Mouse (Mus musculus) embryonic facial prominence, embryonic 10.5 days (tissue): ENCODE data around the gene Ticam1. TPM values are rescaled to one million over a fixed set of nuclear protein-coding genes. Genes with fewer than 3 reads are reported as not detected.

ENCODE experiments used
- DNase-seq: peaks from one replicate; pipeline ENCODE4 v3.0.0-alpha.2; 2017; ENCODE audit warnings: low spot score
- H3K27ac ChIP-seq: fragments of 300-500 bp; sonication (generic); replicated peaks from 2 replicates; pipeline ENCODE4 v1.5.1; 2016; ENCODE audit warnings: mild to moderate bottlenecking
- H3K27me3 ChIP-seq: fragments of 300-500 bp; sonication (generic); replicated peaks from 2 replicates; pipeline ENCODE4 v1.6.1; 2016; ENCODE audit warnings: low read depth, mild to moderate bottlenecking; ENCODE audit not compliant: poor library complexity, severe bottlenecking
- H3K36me3 ChIP-seq: fragments of 300-500 bp; sonication (generic); replicated peaks from 2 replicates; pipeline ENCODE4 v1.6.1; 2016; ENCODE audit warnings: mild to moderate bottlenecking, moderate library complexity
- H3K4me1 ChIP-seq: fragments of 300-500 bp; sonication (generic); 2 replicates; pipeline ENCODE4 v1.6.1; 2016
- H3K4me3 ChIP-seq: fragments of 300-500 bp; sonication (generic); 2 replicates; pipeline ENCODE4 v1.5.1; 2016; ENCODE audit warnings: mild to moderate bottlenecking, moderate library complexity
- H3K9me3 ChIP-seq: fragments of 300-500 bp; sonication (generic); 2 replicates; pipeline ENCODE4 v1.6.1; 2016; ENCODE audit warnings: mild to moderate bottlenecking
- WGBS: fragments of 180-500 bp; shearing (Covaris S2); methylation state at CpG from one replicate; pipeline ENCODE4 v1.1.7; 2016; 5-methylcytosine and 5-hydroxymethylcytosine counted together
- polyA plus RNA-seq: library from polyadenylated mRNA; unstranded; fragments of >200 nt; fragmentation: Nextera tagmentation; extraction: Ambion mirVana; gene quantifications from 2 replicates; pipeline ENCODE4 v1.2.1, GENCODE M21; 2016

The Ticam1 gene
- 3.2 and 3.7 TPM in 2 replicates for polyA plus RNA-seq

- Histone ChIP-seq H3K9me3 (no peaks in the 10 kb centered on the region), H3K27ac (peak within 1 kb of the TSS; percentile 85)
- 8% methylated on average over 21 of the region's 21 CpGs for WGBS
These were observed at the start of gene Ticam1 for GRCm38 (mm10) chr17:56276643-56277566. Ticam1 (minus strand) TSS chr17:56276786.

GRCm38 (mm10) chr17:56325450-56326152 lies 49.0 kb upstream of the Ticam1 start, which contains the start of gene Kdm4b:
Kdm4b (plus strand) TSS chr17:56326062.
- H3K4me1 ChIP-seq: peaks cover 40% of the 10 kb centered on the region
- H3K9me3 ChIP-seq: no peaks in the 10 kb centered on the region
- WGBS: under 1% methylated on average over 57 of the region's 57 CpGs
- peak within 1 kb of the TSS; percentile 94 for H3K27ac ChIP-seq
- no peaks in the 10 kb centered on the region for H3K27me3 ChIP-seq
- H3K36me3 ChIP-seq: peaks cover 40% of the 10 kb centered on the region
- H3K4me3 ChIP-seq: peak within 1 kb of the TSS; percentile 93
- peak; percentile 100 for DNase-seq

More at GRCm38 (mm10) chr17:56276643-56277566, at the start of gene Ticam1:
- H3K27me3 ChIP-seq: no peaks in the 10 kb centered on the region
- H3K36me3 ChIP-seq: peaks cover 38% of the 10 kb centered on the region
- peak; percentile 97 for DNase-seq
- peaks cover 25% of the 10 kb centered on the region for H3K4me1 ChIP-seq
- peak within 1 kb of the TSS; percentile 67 for H3K4me3 ChIP-seq

GRCm38 (mm10) chr17:56324419-56324818 lies 47.8 kb upstream of the Ticam1 start:
- Histone ChIP-seq H3K4me3 (no peak overlapping the region), H3K4me1 (peaks cover 34% of the 10 kb centered on the region), H3K27ac (no peak overlapping the region), H3K9me3 (no peaks in the 10 kb centered on the region), H3K36me3 (peaks cover 51% of the 10 kb centered on the region), H3K27me3 (no peaks in the 10 kb centered on the region)
- WGBS: 77% methylated on average over 3 of the region's 3 CpGs
- no peak for DNase-seq

DNA sequence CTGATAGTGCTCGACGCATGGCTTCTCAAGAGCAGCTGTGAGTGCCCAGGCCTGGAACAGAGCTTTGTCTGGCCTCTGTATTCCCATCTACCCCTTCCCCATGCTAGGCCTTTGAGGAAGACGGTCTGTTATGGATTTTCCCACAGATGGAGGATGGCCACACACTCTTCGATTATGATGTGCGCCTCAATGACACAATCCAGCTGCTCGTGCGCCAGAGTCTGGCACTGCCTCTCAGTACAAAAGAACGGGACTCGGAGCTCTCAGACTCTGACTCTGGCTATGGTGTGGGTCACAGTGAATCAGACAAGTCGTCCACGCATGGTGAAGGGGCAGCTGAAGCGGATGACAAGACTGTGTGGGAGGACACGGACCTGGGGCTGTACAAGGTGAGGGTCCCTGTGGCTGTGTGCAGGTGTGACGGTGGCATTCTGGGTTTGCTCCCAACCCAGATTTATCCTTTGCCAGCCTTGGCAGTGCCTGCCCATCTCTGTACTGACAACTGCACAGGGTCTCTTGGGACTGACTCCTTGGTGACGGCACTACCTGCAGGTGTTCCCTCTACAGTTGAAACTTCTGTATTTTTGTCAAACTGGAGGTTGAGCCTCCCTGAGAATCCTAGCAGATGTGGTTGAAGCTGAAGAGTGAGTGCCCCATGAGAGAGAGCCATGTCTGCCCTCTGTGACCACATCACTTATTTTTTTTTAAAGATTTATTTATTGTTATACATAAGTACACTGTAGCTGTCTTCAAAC lies 32.8 kb upstream of the Ticam1 start:
- no peak for DNase-seq
- Histone ChIP-seq H3K4me1 (peaks cover 43% of the 10 kb centered on the region), H3K27ac (no peak overlapping the region), H3K27me3 (no peaks in the 10 kb centered on the region), H3K36me3 (peaks cover 97% of the 10 kb centered on the region), H3K4me3 (no peak overlapping the region), H3K9me3 (no peaks in the 10 kb centered on the region)
- 93% methylated on average over 15 of the region's 15 CpGs for WGBS

GRCm38 (mm10) chr17:56308088-56308487 lies 31.5 kb upstream of the Ticam1 start:
- H3K9me3 ChIP-seq: no peaks in the 10 kb centered on the region
- no peaks in the 10 kb centered on the region for H3K27me3 ChIP-seq
- H3K27ac ChIP-seq: peak overlapping the region; percentile 63
- H3K4me3 ChIP-seq: peak overlapping the region; percentile 32; the same call in 1 of the 2 replicates
- peak; percentile 66 for DNase-seq
- WGBS: 76% methylated on average over 6 of the region's 6 CpGs
- H3K4me1 ChIP-seq: peaks cover 48% of the 10 kb centered on the region
- peaks cover 84% of the 10 kb centered on the region for H3K36me3 ChIP-seq

DNA sequence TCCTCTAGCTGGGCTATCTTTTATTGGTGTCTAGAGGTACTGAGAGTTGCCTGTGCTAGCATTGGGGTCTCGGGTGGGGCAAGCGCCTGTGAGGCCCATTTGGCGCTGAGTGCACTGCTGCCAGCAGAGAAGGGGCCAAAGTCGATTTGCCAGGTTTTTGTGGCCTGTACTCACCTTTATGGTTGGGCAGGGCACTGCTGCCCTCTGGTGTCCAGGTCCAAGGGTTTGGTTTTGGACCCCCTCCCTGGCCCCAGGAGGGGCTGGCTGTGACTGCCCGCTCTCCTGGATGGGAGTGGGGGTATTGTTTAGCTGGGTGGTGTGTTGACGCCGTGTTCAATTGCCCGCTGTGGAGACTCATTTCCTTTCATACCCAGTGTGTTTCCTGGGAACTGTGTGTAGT lies 29.2 kb upstream of the Ticam1 start:
- peaks cover 61% of the 10 kb centered on the region for H3K36me3 ChIP-seq
- H3K27me3 ChIP-seq: no peaks in the 10 kb centered on the region
- H3K27ac ChIP-seq: peak overlapping the region; percentile 98
- peaks cover 60% of the 10 kb centered on the region for H3K4me1 ChIP-seq
- peak; percentile 31 for DNase-seq
- WGBS: 80% methylated on average over 8 of the region's 8 CpGs
- H3K9me3 ChIP-seq: no peaks in the 10 kb centered on the region
- H3K4me3 ChIP-seq: peak overlapping the region; percentile 91

GRCm38 (mm10) chr17:56305156-56305555 lies 28.6 kb upstream of the Ticam1 start:
- 45% methylated on average over 9 of the region's 9 CpGs for WGBS
- peak; percentile 41 for DNase-seq
- H3K27me3 ChIP-seq: no peaks in the 10 kb centered on the region
- H3K9me3 ChIP-seq: no peaks in the 10 kb centered on the region
- H3K4me1 ChIP-seq: peaks cover 60% of the 10 kb centered on the region
- H3K4me3 ChIP-seq: peak overlapping the region; percentile 91
- H3K36me3 ChIP-seq: peaks cover 55% of the 10 kb centered on the region
- peak overlapping the region; percentile 98 for H3K27ac ChIP-seq

GRCm38 (mm10) chr17:56304718-56305117 lies 28.1 kb upstream of the Ticam1 start:
- peaks cover 50% of the 10 kb centered on the region for H3K36me3 ChIP-seq

GRCm38 (mm10) chr17:56303847-56304586 lies 27.4 kb upstream of the Ticam1 start:
- under 1% methylated on average over 68 of the region's 68 CpGs for WGBS
- Histone ChIP-seq H3K9me3 (no peaks in the 10 kb centered on the region), H3K4me3 (peak overlapping the region; percentile 91), H3K27me3 (no peaks in the 10 kb centered on the region), H3K27ac (peak overlapping the region; percentile 98), H3K36me3 (peaks cover 43% of the 10 kb centered on the region), H3K4me1 (peaks cover 60% of the 10 kb centered on the region)
- peak; percentile 99 for DNase-seq

More at GRCm38 (mm10) chr17:56304718-56305117, 28.1 kb upstream of the Ticam1 start:
- peak; percentile 32 for DNase-seq
- Histone ChIP-seq H3K9me3 (no peaks in the 10 kb centered on the region), H3K27ac (peak overlapping the region; percentile 98), H3K4me1 (peaks cover 60% of the 10 kb centered on the region), H3K27me3 (no peaks in the 10 kb centered on the region), H3K4me3 (peak overlapping the region; percentile 91)
- WGBS: 18% methylated on average over 11 of the region's 11 CpGs

DNA sequence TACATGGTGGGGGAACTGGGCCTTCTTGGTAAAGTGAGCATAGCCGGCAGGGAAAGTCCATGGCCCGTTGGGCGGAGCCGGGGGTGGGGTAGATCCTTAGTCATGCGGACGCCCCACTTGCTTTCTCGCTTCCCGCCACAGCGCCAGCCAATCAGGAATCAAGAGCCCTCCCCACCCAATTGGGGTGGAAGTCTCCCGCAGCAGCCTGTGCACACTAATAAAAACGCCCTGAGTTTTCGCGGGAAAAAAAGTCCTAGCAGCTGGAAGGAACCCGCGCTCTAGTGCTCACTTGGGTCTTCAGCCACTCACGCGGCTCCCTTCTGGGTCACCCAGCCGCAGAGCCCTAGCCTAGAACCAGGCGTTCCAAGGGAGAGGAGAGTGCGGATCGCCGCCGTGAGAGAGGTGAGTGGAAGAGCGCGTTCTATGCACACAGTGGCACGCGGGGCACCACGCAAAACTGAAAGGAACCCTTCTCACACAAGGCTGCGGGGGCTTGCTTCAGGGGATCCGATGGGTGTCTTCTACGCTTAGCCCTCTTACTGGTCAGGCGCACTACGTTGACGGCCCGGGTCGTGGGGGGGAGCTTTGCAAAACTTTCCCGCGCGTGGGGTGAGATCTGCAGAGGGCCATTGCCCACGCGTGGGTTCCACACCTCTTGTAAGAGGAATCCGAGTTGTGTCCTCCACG lies 26.7 kb upstream of the Ticam1 start, which contains the start of gene Uhrf1:
Gene Uhrf1, plus strand, starts transcription at position 162 of the 687 bp plus-strand sequence.
- under 1% methylated on average over 43 of the region's 43 CpGs for WGBS
- Histone ChIP-seq H3K27me3 (no peaks in the 10 kb centered on the region), H3K9me3 (no peaks in the 10 kb centered on the region), H3K4me1 (peaks cover 54% of the 10 kb centered on the region), H3K27ac (peak within 1 kb of the TSS; percentile 98), H3K4me3 (peak within 1 kb of the TSS; percentile 91), H3K36me3 (peaks cover 36% of the 10 kb centered on the region)
- peak; percentile 94 for DNase-seq
